Mouse (Mus musculus) lung, adult 2 months (tissue): ENCODE results near the gene Rfc2. TPM values are rescaled to one million over a fixed set of nuclear protein-coding genes. Genes with fewer than 3 reads are reported as not detected.
A peak's percentile ranks its signal among the peaks of the same experiment; 100 is the strongest.
"Not testable (repeated sequence)": the region's sequence is repeated elsewhere in the genome, so short reads cannot be mapped to it uniquely, and the experiment has no call there.

Source experiments
- DNase-seq: peaks from one replicate; pipeline ENCODE4 v3.0.0; 2022
- H3K4me1 ChIP-seq: fragments of 200-500 bp; 2 replicates; pipeline ENCODE4 v1.6.1; 2011; ENCODE audit warnings: low read length; ENCODE audit not compliant: control insufficient read depth, insufficient read depth
- H3K4me3 ChIP-seq: fragments of 200-500 bp; replicated peaks from 2 replicates; pipeline ENCODE3; 2011; ENCODE audit warnings: low read depth, mild to moderate bottlenecking, control low read depth, low read length; ENCODE audit errors: extremely low read depth
- CTCF ChIP-seq: fragments of 200-500 bp; IDR thresholded peaks from 2 replicates; pipeline ENCODE4 v1.5.1; 2011; ENCODE audit warnings: mild to moderate bottlenecking, low read length, control low read depth; ENCODE audit not compliant: insufficient read depth
- POLR2A ChIP-seq: fragments of 200-500 bp; IDR thresholded peaks from 2 replicates; pipeline ENCODE4 v1.6.1; 2011; ENCODE audit warnings: low read depth, mild to moderate bottlenecking, control low read depth, low read length, borderline replicate concordance; ENCODE audit errors: extremely low read depth
- WGBS: fragments of 180-500 bp; shearing (Covaris S2); methylation state at CpG from one replicate; pipeline ENCODE4 v1.1.7; 2018; 5-methylcytosine and 5-hydroxymethylcytosine counted together
- polyA plus RNA-seq: library from polyadenylated mRNA; depleted of rRNA; stranded (reverse); fragments of >200 nt; gene quantifications from 2 replicates; pipeline ENCODE4 v1.2.3, GENCODE M21; 2012; rRNA removed

The Rfc2 gene
- polyA plus RNA-seq, 1 experiment: 58.3 TPM

DNA sequence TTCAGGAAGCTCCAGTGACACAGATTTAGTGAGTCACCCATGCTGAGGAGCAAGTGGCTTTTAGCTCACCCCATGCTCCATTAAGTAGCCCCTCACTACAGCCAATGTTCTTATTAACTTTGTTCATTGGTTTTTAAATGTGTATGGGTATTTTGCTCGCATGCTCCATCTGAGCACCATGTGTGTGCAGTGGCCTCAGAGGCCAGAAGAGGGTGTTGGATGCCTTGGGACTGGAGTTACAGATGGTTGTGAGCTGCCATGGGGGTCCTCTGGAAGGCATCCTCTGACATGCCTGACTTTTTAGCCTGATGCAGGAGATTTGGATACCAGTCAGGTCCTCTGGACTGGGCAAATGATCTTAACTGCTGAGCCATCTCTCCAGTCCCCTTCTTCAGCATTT lies 63.0 kb downstream of the Rfc2 start:
- DNase-seq: no peak
- no peak overlapping the region for H3K4me3 ChIP-seq
- H3K4me1 ChIP-seq: peaks cover 22% of the 10 kb centered on the region
- TF ChIP-seq POLR2A: no peak
- TF ChIP-seq CTCF: peak; percentile 26; the same call in 1 of the 2 replicates
- 41% methylated on average over 1 of the region's 1 CpGs for WGBS

DNA sequence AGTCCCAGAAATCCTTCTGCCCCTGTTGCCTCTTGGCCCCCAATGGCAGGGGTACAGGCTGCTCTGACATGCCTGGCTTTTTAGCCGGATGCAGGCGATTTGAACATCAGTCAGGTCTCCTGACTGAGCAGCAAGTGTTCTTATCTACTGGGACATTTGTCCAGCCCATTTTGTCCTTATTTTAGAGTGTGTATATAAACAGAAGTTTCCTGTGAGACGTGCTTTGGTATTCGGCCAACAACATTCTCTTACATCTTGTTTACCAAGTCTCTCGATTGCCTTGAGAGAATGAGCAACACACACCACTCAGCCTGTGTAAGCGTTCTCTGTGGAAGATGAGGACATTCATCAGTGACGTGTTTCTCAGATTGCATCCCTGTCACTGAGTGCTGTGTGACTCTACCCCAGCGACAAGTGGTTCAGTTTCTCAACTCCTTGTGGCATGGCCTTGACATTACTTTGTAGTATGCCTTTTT lies 63.5 kb downstream of the Rfc2 start:
- TF ChIP-seq POLR2A (peak; percentile 51; the same call in 1 of the 2 replicates), CTCF (no peak)
- DNase-seq: peak; percentile 59
- WGBS: 17% methylated on average over 8 of the region's 8 CpGs
- Histone ChIP-seq H3K4me1 (peaks cover 18% of the 10 kb centered on the region), H3K4me3 (no peak overlapping the region)

DNA sequence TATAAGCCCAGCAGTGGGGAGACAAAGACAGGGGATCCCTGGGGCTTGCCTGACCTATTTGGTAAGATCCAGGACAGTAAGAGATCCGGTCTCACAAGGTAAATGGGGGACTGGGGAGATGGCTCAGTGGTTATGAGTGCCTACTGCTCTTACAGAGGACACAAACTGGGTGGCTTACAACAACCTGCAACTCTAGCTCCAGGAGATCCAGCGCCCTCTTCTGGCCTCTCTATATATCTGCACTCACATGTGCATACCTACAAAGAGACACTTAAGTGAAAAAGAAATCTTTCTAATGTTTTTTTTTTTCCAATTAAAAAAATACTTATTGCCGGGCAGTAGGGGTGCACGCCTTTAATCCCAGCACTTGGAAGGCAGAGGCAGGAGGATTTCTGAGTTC lies 65.3 kb downstream of the Rfc2 start:
- TF ChIP-seq POLR2A: no peak
- no peak for TF ChIP-seq CTCF
- no peak for DNase-seq
- 76% methylated on average over 4 of the region's 4 CpGs for WGBS
- H3K4me3 ChIP-seq: no peak overlapping the region
- H3K4me1 ChIP-seq: peaks cover 16% of the 10 kb centered on the region

- TF ChIP-seq CTCF (no peak), POLR2A (no peak)
- H3K4me1 ChIP-seq: peaks cover 18% of the 10 kb centered on the region
- no peak overlapping the region for H3K4me3 ChIP-seq
- WGBS: 87% methylated on average over 2 of the region's 2 CpGs
- no peak for DNase-seq
These were observed 66.2 kb downstream of the Rfc2 start for GRCm38 (mm10) chr5:134647394-134647793.

GRCm38 (mm10) chr5:134648976-134649375 lies 67.8 kb downstream of the Rfc2 start:
- H3K4me1 ChIP-seq: peaks cover 15% of the 10 kb centered on the region
- DNase-seq, H3K4me3 ChIP-seq: not testable (repeated sequence)
- 70% methylated on average over 4 of the region's 4 CpGs for WGBS

GRCm38 (mm10) chr5:134650926-134651325 lies 69.8 kb downstream of the Rfc2 start:
- no peak for TF ChIP-seq POLR2A
- peak; percentile 76 for TF ChIP-seq CTCF
- DNase-seq: peak; percentile 65
- WGBS: 45% methylated on average over 5 of the region's 5 CpGs
- peaks cover 6% of the 10 kb centered on the region; the same call in 1 of the 2 replicates for H3K4me1 ChIP-seq
- H3K4me3 ChIP-seq: no peak overlapping the region

Other genes starting within 250 kb of the Rfc2 start
- gene Gtf2ird1, start 124.7 kb upstream of the Rfc2 start, polyA plus RNA-seq: 16.8 and 23.4 TPM in 2 replicates
- 21.9 and 23.0 TPM in 2 replicates for gene Clip2, start 28.9 kb upstream of the Rfc2 start, polyA plus RNA-seq
- 0.14 and 0.24 TPM in 2 replicates for gene Syna, start 21.2 kb upstream of the Rfc2 start, polyA plus RNA-seq
- 8.0 and 8.4 TPM in 2 replicates for gene Lat2, start 33.7 kb downstream of the Rfc2 start, polyA plus RNA-seq
- 243 and 280 TPM in 2 replicates for gene Eif4h, start 58.1 kb downstream of the Rfc2 start, polyA plus RNA-seq
- gene Limk1, start 107.2 kb downstream of the Rfc2 start, polyA plus RNA-seq: 29.6 and 31.1 TPM in 2 replicates
- gene Eln, start 166.0 kb downstream of the Rfc2 start, polyA plus RNA-seq: 311 and 510 TPM in 2 replicates